Mouse (Mus musculus) stomach, embryonic 16.5 days (tissue): ENCODE measurements around the gene Cacna1d. TPM values are rescaled to one million over a fixed set of nuclear protein-coding genes. Genes with fewer than 3 reads are reported as not detected.

Source experiments
- ATAC-seq: fragments of 200-750 bp; cut with Nextera tagmentation; 2 replicates; pipeline ENCODE4 v1.8.0; 2017; ENCODE audit warnings: moderate number of reproducible peaks, moderate TSS enrichment; ENCODE audit not compliant: insufficient read depth, low FRiP score
- H3K27ac ChIP-seq: fragments of 300-500 bp; sonication (generic); 2 replicates; pipeline ENCODE4 v1.5.1; 2014; ENCODE audit warnings: low read length
- H3K27me3 ChIP-seq: fragments of 300-500 bp; sonication (generic); 2 replicates; pipeline ENCODE4 v1.6.1; 2014; ENCODE audit warnings: low read length, control low read depth, mixed read lengths; ENCODE audit not compliant: control insufficient read depth, insufficient read depth
- H3K36me3 ChIP-seq: fragments of 300-500 bp; sonication (generic); 2 replicates; pipeline ENCODE4 v1.6.1; 2014; ENCODE audit warnings: low read length; ENCODE audit not compliant: control insufficient read depth, insufficient read depth
- H3K4me1 ChIP-seq: fragments of 300-500 bp; sonication (generic); 2 replicates; pipeline ENCODE4 v1.6.1; 2014; ENCODE audit warnings: low read length, control low read depth, mixed read lengths; ENCODE audit not compliant: control insufficient read depth, insufficient read depth
- H3K4me2 ChIP-seq: fragments of 300-500 bp; sonication (generic); 2 replicates; pipeline ENCODE4 v1.6.1; 2014; ENCODE audit warnings: low read depth, low read length, mixed read lengths
- H3K4me3 ChIP-seq: fragments of 300-500 bp; sonication (generic); replicated peaks from 2 replicates; pipeline ENCODE4 v1.5.1; 2014; ENCODE audit warnings: mild to moderate bottlenecking, low read length
- H3K9ac ChIP-seq: fragments of 300-500 bp; sonication (generic); 2 replicates; pipeline ENCODE4 v1.6.1; 2014; ENCODE audit warnings: low read length
- H3K9me3 ChIP-seq: fragments of 300-500 bp; sonication (generic); replicated peaks from 2 replicates; pipeline ENCODE4 v1.6.1; 2016; ENCODE audit warnings: low read length, control low read depth; ENCODE audit not compliant: control insufficient read depth
- WGBS: fragments of 180-500 bp; shearing (Covaris S2); extraction: QIAGEN DNeasy Blood & Tissue Kit; methylation state at CpG from one replicate; pipeline ENCODE4 v1.1.7; 2014; 5-methylcytosine and 5-hydroxymethylcytosine counted together
- polyA plus RNA-seq: library from polyadenylated mRNA; unstranded; fragments of >200 nt; fragmentation: Nextera tagmentation; extraction: Ambion mirVana; gene quantifications from 2 replicates; pipeline ENCODE4 v1.2.1, GENCODE M21; 2015

The Cacna1d gene
- polyA plus RNA-seq, 1 experiment from 2014 or later, result 4.2 TPM

GRCm38 (mm10) chr14:30419458-30419857 is 71.8 kb downstream of the Cacna1d start:
- 39% methylated on average over 7 of the region's 7 CpGs for WGBS
- H3K4me2 ChIP-seq, result peak overlapping the region; percentile 20; the same call in 1 of the 2 replicates
- ATAC-seq, result no peak; the same call in 1 of the 2 replicates

GRCm38 (mm10) chr14:30419046-30419445 is 72.2 kb downstream of the Cacna1d start:
- Histone ChIP-seq H3K9ac (no peak overlapping the region), H3K36me3 (no peaks in the 10 kb centered on the region), H3K4me3 (peak overlapping the region; percentile 6; the same call in 1 of the 2 replicates), H3K27me3 (no peaks in the 10 kb centered on the region), H3K27ac (no peak overlapping the region), H3K9me3 (no peaks in the 10 kb centered on the region), H3K4me1 (no peaks in the 10 kb centered on the region), H3K4me2 (peak overlapping the region; percentile 20; the same call in 1 of the 2 replicates)
- WGBS, result 41% methylated on average over 6 of the region's 6 CpGs
- no peak for ATAC-seq

More at GRCm38 (mm10) chr14:30419458-30419857, 71.8 kb downstream of the Cacna1d start:
- no peaks in the 10 kb centered on the region for H3K4me1 ChIP-seq
- no peaks in the 10 kb centered on the region for H3K9me3 ChIP-seq
- no peaks in the 10 kb centered on the region for H3K36me3 ChIP-seq
- H3K9ac ChIP-seq, result no peak overlapping the region
- H3K27me3 ChIP-seq, result no peaks in the 10 kb centered on the region
- H3K4me3 ChIP-seq, result peak overlapping the region; percentile 6; the same call in 1 of the 2 replicates
- H3K27ac ChIP-seq, result no peak overlapping the region

GRCm38 (mm10) chr14:30415830-30416229 is 75.4 kb downstream of the Cacna1d start:
- no peaks in the 10 kb centered on the region for H3K4me1 ChIP-seq
- H3K27me3 ChIP-seq, result no peaks in the 10 kb centered on the region
- no peak for ATAC-seq
- no peak overlapping the region for H3K9ac ChIP-seq
- no peak overlapping the region for H3K4me3 ChIP-seq
- WGBS, result 88% methylated on average over 5 of the region's 5 CpGs
- H3K36me3 ChIP-seq, result no peaks in the 10 kb centered on the region
- no peak overlapping the region for H3K27ac ChIP-seq
- H3K4me2 ChIP-seq, result no peak overlapping the region
- H3K9me3 ChIP-seq, result no peaks in the 10 kb centered on the region

GRCm38 (mm10) chr14:30414131-30414530 is 77.1 kb downstream of the Cacna1d start:
- no peak overlapping the region for H3K27ac ChIP-seq
- no peak overlapping the region for H3K9ac ChIP-seq
- no peaks in the 10 kb centered on the region for H3K27me3 ChIP-seq
- ATAC-seq, result no peak
- no peaks in the 10 kb centered on the region for H3K36me3 ChIP-seq
- no peaks in the 10 kb centered on the region for H3K4me1 ChIP-seq
- 74% methylated on average over 2 of the region's 2 CpGs for WGBS
- no peak overlapping the region for H3K4me3 ChIP-seq
- no peak overlapping the region for H3K4me2 ChIP-seq
- no peaks in the 10 kb centered on the region for H3K9me3 ChIP-seq

- H3K27me3 ChIP-seq, result no peaks in the 10 kb centered on the region
- H3K9ac ChIP-seq, result no peak overlapping the region
- H3K4me3 ChIP-seq, result no peak overlapping the region
- H3K27ac ChIP-seq, result no peak overlapping the region
- ATAC-seq, result no peak
- WGBS, result 65% methylated on average over 4 of the region's 4 CpGs
- H3K4me1 ChIP-seq, result 0 out of 2 replicates have a peak, but pooled peaks cover 2% of the 10 kb centered on the region
- no peaks in the 10 kb centered on the region for H3K36me3 ChIP-seq
- H3K9me3 ChIP-seq, result no peaks in the 10 kb centered on the region
- no peak overlapping the region for H3K4me2 ChIP-seq
Measured at GRCm38 (mm10) chr14:30409331-30409730, 81.9 kb downstream of the Cacna1d start.

- peak overlapping the region; percentile 71 for H3K27ac ChIP-seq
Measured at GRCm38 (mm10) chr14:30405456-30406225, 85.6 kb downstream of the Cacna1d start.

GRCm38 (mm10) chr14:30378306-30378705 is 112.9 kb downstream of the Cacna1d start:
- no peaks in the 10 kb centered on the region for H3K27me3 ChIP-seq
- no peak overlapping the region for H3K4me3 ChIP-seq
- no peaks in the 10 kb centered on the region for H3K36me3 ChIP-seq
- WGBS, result 64% methylated on average over 1 of the region's 1 CpGs
- H3K4me1 ChIP-seq, result no peaks in the 10 kb centered on the region
- H3K9me3 ChIP-seq, result no peaks in the 10 kb centered on the region
- no peak overlapping the region for H3K4me2 ChIP-seq
- H3K9ac ChIP-seq, result no peak overlapping the region
- ATAC-seq, result no peak
- no peak overlapping the region for H3K27ac ChIP-seq

More at GRCm38 (mm10) chr14:30405456-30406225, 85.6 kb downstream of the Cacna1d start:
- H3K9ac ChIP-seq, result 0 out of 2 replicates have a peak overlapping the region, but pooled peaks have one; percentile 10
- H3K27me3 ChIP-seq, result no peaks in the 10 kb centered on the region
- no peaks in the 10 kb centered on the region for H3K9me3 ChIP-seq
- no peak for ATAC-seq
- no peaks in the 10 kb centered on the region for H3K36me3 ChIP-seq
- H3K4me2 ChIP-seq, result peak overlapping the region; percentile 27
- WGBS, result 31% methylated on average over 8 of the region's 8 CpGs
- peak overlapping the region; percentile 15 for H3K4me3 ChIP-seq
- H3K4me1 ChIP-seq, result 0 out of 2 replicates have a peak, but pooled peaks cover 2% of the 10 kb centered on the region

- H3K9me3 ChIP-seq, result no peaks in the 10 kb centered on the region
- H3K36me3 ChIP-seq, result no peaks in the 10 kb centered on the region
- no peaks in the 10 kb centered on the region for H3K4me1 ChIP-seq
- H3K4me3 ChIP-seq, result no peak overlapping the region
- H3K27me3 ChIP-seq, result no peaks in the 10 kb centered on the region
- H3K4me2 ChIP-seq, result no peak overlapping the region
- no peak overlapping the region for H3K9ac ChIP-seq
- no peak for ATAC-seq
- H3K27ac ChIP-seq, result no peak overlapping the region
- WGBS, result 15% methylated on average over 1 of the region's 1 CpGs
Measured at GRCm38 (mm10) chr14:30372878-30373277, 118.4 kb downstream of the Cacna1d start.

- WGBS, result 62% methylated on average over 2 of the region's 2 CpGs
- H3K27me3 ChIP-seq, result no peaks in the 10 kb centered on the region
- H3K36me3 ChIP-seq, result no peaks in the 10 kb centered on the region
- H3K9ac ChIP-seq, result no peak overlapping the region
- H3K4me3 ChIP-seq, result no peak overlapping the region
- H3K4me2 ChIP-seq, result no peak overlapping the region
- H3K4me1 ChIP-seq, result no peaks in the 10 kb centered on the region
- no peaks in the 10 kb centered on the region for H3K9me3 ChIP-seq
- no peak overlapping the region for H3K27ac ChIP-seq
- ATAC-seq, result no peak
Measured at GRCm38 (mm10) chr14:30371070-30371469, 120.2 kb downstream of the Cacna1d start.
